Mouse (Mus musculus) lung, postnatal 25 days (tissue): ENCODE data around the gene Dlgap4.

Experiments used
- DNase-seq: peaks from one replicate; pipeline ENCODE4 v3.0.0; 2022; ENCODE audit warnings: low spot score

The Dlgap4 gene

GRCm38 (mm10) chr2:156613541-156614257 lies at the start of gene Dlgap4:
TSS of gene Dlgap4 (plus strand) at chr2:156613705.
- DNase-seq, result no peak

DNA sequence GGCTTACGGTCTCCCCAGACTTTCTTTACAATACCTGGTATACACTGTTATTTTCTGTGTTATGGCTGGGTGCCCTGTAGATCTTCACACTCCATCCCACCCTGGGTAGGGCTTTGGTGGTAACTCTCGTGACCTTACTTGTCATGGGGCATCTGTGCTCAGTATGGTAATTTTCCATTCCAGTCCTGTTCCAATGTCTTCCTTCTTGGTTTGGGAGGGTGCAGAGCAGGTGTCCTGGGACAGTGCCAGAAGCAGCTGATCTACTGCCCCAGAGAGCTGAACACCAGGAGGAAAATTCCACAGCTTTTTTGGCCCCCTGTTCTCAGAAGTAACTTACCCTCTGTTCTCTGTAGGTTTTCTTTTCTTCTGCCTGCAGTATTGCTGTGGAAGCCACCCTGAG lies 47.0 kb upstream of the Dlgap4 start:
- DNase-seq, result no peak

DNA sequence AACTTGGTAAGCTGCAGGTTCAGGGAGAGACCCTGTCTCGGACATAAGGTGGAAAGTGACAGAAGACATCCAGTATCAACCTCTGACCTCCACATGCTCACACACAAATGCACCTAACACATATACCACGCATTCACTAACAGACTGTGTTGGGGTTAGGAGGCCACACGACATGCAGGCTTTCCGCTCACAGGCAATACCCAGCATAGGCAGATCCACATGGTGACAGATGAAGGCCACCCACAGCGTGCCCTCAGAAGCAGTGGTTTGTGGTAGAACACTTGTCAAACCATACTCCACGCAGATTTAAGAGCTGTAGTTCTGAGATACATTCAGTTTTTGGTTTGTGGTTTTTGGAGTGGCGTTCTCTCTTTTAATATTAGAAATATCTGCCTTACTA lies 44.9 kb upstream of the Dlgap4 start:
- no peak for DNase-seq

GRCm38 (mm10) chr2:156569261-156569660 lies 44.2 kb upstream of the Dlgap4 start:
- DNase-seq, result no peak

GRCm38 (mm10) chr2:156571521-156571920 lies 42.0 kb upstream of the Dlgap4 start:
- no peak for DNase-seq

DNA sequence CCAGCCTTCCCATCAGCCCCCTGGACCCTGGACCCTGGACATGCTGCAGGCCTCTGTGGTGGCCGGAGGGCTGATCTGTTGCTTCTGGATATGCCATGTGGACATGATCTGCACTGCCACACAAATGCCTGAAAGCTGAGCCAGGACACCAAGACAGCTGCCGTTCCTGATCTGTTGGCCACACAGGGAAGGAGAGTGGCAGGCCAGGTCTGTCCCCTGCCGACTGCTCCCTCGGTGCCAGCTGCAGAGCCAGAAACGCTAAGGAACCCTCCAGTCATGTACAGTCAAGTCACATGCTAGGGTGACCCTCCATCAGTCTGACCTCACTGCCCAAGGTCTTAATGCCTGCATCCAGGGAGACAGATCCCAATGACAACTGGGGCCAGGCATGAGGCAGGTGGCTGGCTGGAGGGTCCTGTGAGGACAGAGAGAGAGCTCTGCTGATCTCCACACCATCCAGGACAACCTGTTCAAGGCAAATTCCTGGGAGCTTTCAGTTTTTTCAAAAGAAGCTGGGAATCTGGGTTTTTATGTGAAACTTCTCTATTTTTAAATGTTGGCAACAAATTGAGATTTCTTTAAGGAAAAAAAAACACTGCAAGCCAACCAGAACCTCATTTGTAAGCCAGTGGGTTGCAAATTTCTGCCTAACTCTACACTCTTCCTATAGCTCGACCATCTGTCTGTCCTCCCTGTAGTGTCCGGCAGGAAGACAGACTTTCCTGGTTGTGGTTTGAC lies 36.5 kb upstream of the Dlgap4 start:
- DNase-seq, result no peak

DNA sequence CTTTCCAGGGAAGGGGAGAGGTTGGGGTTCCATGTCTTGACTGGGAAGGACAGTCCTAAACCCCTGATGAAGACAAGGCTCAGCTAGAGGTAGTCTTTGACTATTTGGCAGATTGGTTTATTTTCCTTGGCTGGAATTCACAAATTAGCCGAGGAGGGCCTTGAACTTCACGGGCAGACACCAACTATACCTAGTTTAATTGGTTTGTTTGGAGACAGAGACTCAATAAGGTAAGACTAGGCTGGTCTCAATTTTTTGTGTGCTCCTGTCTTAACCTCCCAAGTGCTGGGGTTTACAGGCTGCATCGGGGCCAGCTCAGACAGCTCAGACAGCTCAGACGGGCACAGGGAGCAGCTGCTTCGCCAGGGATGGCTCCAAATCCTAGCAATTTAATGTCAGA lies 33.0 kb upstream of the Dlgap4 start:
- no peak for DNase-seq

DNA sequence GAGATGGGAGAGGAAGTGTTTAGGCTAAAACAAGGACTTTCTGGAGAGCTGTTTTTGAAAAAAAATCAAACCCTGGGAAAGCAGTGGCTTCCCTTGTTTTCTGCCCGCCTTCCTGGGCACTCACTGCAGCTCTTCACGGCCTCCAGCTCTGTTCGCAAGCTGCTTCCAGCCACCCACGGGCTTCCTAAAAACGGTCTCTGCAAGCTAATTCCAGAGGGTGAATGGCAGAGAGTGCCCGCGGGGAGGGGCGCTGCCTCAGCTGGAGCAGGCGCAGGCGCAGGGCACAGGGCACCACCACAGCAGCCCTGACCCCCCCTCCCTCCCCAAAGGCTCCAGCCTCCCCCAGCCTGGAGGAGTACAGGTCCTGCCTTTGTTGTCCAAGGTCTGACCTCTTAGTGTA lies 32.3 kb upstream of the Dlgap4 start:
- no peak for DNase-seq

DNA sequence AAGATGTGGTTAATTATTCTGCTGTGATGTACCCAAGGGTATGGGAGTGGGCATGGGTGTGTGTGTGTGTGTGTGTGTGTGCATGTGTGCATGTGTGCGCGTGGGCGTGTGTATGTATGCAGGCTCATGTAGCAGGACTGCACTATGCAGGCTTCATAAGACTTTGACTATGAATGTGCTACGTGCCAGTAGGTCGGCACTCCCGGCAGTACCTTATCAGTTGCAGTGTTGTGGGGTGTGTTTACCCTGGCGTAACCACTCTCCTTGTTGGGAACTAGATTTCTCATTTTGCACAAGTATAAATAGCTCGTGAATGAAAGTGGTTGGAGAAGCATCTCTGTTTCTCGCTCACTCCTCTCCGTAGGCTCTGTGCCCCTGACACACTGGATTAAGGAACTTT lies 30.6 kb upstream of the Dlgap4 start:
- no peak for DNase-seq

DNA sequence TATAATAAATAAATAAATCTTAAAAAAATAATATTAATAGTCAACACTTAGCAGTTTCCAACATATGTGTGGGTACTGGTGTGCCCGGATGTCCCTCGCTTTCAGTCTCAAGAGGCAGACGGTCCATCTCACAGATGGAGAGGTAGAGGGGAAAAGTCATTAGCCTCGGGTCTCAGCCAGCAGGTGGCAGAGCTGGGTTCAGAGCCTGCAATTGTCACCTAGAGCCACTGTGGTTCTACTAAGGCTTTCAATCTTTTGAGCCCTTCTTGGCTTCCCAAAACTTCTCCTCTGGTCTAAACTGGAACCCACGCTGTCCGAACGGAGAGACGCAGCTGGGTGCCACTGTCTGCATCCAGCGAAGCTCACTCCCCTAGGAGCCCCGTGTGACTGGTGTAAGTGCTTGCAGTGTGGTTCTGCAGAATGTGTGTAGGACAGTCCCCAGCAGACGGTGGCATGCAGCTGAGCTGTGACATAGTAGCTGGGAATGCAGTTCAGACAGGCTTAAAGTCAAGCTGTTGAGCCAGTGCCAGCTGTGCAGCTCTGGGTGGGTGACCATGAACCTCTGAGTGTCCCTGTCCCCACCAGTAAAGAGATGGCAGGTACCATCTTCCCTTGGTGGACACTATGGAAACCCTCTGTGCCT lies 29.2 kb upstream of the Dlgap4 start:
- no peak for DNase-seq

DNA sequence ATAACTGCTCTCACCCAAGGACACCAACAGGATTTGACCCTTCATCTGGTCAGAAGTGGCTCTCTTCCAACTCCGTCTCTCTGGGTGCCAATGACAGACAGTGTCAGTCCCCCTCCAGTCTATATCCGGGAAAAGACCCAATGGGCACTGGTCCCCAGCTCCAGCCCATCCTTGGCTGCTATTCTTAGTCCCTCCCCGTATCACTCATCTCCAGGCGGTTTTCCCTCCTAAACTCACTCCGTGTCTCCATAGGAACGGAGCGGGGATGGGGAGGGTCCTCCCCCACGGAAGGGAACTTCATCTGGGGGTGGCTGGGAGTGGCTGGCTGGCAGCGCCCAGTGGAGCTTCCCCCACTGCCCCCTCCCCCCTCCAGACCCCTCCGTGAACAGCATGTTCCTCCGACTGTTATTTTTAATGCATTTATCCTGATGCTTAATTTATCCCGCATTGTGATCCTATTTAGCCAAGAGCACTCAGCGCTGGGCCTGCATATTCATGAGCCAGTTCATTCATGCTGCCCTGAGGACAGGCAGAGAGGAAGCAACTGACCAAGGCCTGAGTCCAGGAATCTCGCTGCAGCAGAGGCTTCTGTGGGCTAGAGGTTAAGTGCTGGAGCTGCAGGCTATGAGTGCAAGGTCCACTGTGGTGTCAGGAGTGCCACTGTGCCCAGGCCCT lies 28.6 kb upstream of the Dlgap4 start:
- peak; percentile 14 for DNase-seq

GRCm38 (mm10) chr2:156589481-156589880 lies 24.0 kb upstream of the Dlgap4 start:
- DNase-seq, result no peak

DNA sequence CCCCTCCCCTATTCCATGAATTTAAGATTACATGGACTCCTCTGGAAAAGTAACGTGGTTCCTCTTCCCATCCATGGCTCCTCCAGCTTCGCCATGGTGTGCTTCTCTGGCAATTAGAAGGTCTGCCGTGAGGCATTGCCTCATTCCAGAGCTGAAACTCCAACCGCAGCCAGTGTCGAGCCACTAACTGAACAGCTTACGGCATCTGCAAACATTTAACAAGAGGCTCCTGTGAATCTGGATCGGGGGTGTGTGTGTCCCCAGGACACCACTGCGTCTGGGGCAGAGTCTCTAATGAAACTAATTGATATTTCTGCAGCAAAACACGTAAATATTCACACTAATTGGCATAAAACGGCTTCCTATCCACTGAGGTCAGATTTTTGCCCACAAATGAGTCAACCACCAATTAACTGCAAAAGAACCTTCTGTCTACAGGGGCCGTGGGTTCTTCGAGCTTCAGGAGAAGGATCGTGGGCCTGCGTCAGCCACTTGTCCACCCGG lies 18.5 kb upstream of the Dlgap4 start:
- DNase-seq, result no peak

GRCm38 (mm10) chr2:156602581-156602980 lies 10.9 kb upstream of the Dlgap4 start:
- DNase-seq, result no peak

DNA sequence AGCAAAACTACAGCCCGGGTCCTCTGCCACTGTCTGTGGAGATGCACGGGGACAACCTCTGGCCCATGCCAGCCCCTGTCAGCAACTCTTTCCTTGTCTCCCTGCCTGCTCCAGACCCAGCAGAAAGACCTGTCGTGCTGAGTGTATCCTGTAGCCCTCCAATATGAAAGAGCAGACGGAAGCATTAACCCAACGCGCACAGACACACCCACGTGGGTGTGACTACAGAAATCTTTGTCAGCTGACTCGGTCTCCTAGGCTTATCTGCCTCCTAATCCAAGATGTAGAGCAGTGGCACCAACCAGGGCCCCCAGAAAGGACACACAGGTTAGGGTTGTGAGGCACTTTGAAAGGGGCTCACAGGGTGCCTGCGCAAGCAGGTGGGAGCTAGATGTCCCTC lies 9.8 kb upstream of the Dlgap4 start:
- no peak for DNase-seq

GRCm38 (mm10) chr2:156605144-156605543 lies 8.4 kb upstream of the Dlgap4 start:
- DNase-seq, result no peak

- DNase-seq, result no peak
Measured at GRCm38 (mm10) chr2:156605971-156606370, 7.5 kb upstream of the Dlgap4 start.

GRCm38 (mm10) chr2:156613081-156613540 lies 394 bp upstream of the Dlgap4 start:
- DNase-seq, result peak; percentile 26

DNA sequence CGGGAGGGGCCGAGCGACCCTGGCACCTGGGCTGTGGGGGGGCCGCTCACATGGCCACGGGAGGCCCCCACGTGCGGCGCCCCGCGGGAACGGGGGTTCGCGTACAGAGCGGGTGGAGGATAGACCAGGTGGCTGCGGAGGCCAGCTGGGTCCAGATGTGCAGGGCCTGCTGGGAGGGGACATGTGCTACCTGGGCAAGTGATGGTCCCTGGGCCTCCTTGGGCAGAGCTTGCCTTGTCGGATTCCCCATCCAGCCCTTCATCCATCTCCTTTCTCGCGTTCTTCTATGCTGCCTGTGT lies 702 bp downstream of the Dlgap4 start:
- DNase-seq, result no peak

- DNase-seq, result no peak
Measured at GRCm38 (mm10) chr2:156614661-156615654, 1.5 kb downstream of the Dlgap4 start.

- no peak for DNase-seq
Measured at GRCm38 (mm10) chr2:156616513-156616912, 3.0 kb downstream of the Dlgap4 start.
